Comparison of ENCODE assay signal across 8 mouse cellular contexts in genomic region chr4:137851484-137851883, GRCm38 (mm10). TPM values are rescaled to one million over a fixed set of nuclear protein-coding genes. Genes with fewer than 3 reads are reported as not detected.
DNase-seq lines count a peak whose midpoint lies in the region; ATAC-seq lines count a peak whose summit lies in the region.

No protein-coding gene starts in this region.

- H3K4me1 ChIP-seq in forebrain, embryonic 11.5 days (replicated peaks; ENCODE audit: control insufficient read depth, insufficient read depth, low read length), result no peaks in the 10 kb centered on the region
- no peaks in the 10 kb centered on the region for H3K4me1 ChIP-seq in forebrain, embryonic 15.5 days
- H3K4me1 ChIP-seq in neural tube, embryonic 14.5 days (ENCODE audit: control insufficient read depth, insufficient read depth, low read length), result no peaks in the 10 kb centered on the region

- H3K4me2 ChIP-seq in forebrain, embryonic 11.5 days (ENCODE audit: low read depth, low read length, severe bottlenecking), result no peak overlapping the region
- no peak overlapping the region for H3K4me2 ChIP-seq in forebrain, embryonic 15.5 days (replicated peaks)
- H3K4me2 ChIP-seq in neural tube, embryonic 14.5 days (ENCODE audit: low read depth, low read length), result no peak overlapping the region

- no peaks in the 10 kb centered on the region for H3K27me3 ChIP-seq in forebrain, embryonic 11.5 days (ENCODE audit: control insufficient read depth, insufficient read depth, low read length)
- H3K27me3 ChIP-seq in forebrain, embryonic 15.5 days, result no peaks in the 10 kb centered on the region
- H3K27me3 ChIP-seq in neural tube, embryonic 14.5 days (ENCODE audit: control insufficient read depth, insufficient read depth, low read length), result no peaks in the 10 kb centered on the region

- 64% methylated on average over 2 of the region's 2 CpGs for WGBS in forebrain, embryonic 11.5 days
- WGBS in forebrain, embryonic 15.5 days, result 52% methylated on average over 2 of the region's 2 CpGs
- 46% methylated on average over 2 of the region's 2 CpGs for WGBS in neural tube, embryonic 14.5 days

- no peak for ATAC-seq in forebrain, embryonic 11.5 days (replicated peaks; ENCODE audit: low FRiP score)
- ATAC-seq in forebrain, embryonic 15.5 days (replicated peaks), result no peak
- peak; percentile 51; the same call in 1 of the 2 replicates for ATAC-seq in neural tube, embryonic 14.5 days (ENCODE audit: low read depth)

- no peaks in the 10 kb centered on the region for H3K36me3 ChIP-seq in forebrain, embryonic 11.5 days (ENCODE audit: control insufficient read depth, insufficient read depth, low read length)
- H3K36me3 ChIP-seq in forebrain, embryonic 15.5 days, result no peaks in the 10 kb centered on the region
- H3K36me3 ChIP-seq in neural tube, embryonic 14.5 days (ENCODE audit: control insufficient read depth, insufficient read depth, low read length), result no peaks in the 10 kb centered on the region

- H3K9ac ChIP-seq in forebrain, embryonic 11.5 days (ENCODE audit: low read length), result no peak overlapping the region
- no peak overlapping the region for H3K9ac ChIP-seq in forebrain, embryonic 15.5 days (replicated peaks)
- no peak overlapping the region for H3K9ac ChIP-seq in neural tube, embryonic 14.5 days (replicated peaks; ENCODE audit: low read depth, low read length)

- no peak overlapping the region for H3K27ac ChIP-seq in forebrain, embryonic 11.5 days (ENCODE audit: low read depth, low read length)
- H3K27ac ChIP-seq in forebrain, embryonic 15.5 days (replicated peaks), result no peak overlapping the region
- H3K27ac ChIP-seq in neural tube, embryonic 14.5 days (ENCODE audit: low read depth, low read length), result no peak overlapping the region

- no peaks in the 10 kb centered on the region for H3K9me3 ChIP-seq in forebrain, embryonic 11.5 days (ENCODE audit: control insufficient read depth, low read length)
- H3K9me3 ChIP-seq in forebrain, embryonic 15.5 days, result no peaks in the 10 kb centered on the region
- H3K9me3 ChIP-seq in neural tube, embryonic 14.5 days (ENCODE audit: control insufficient read depth, low read length), result no peaks in the 10 kb centered on the region

- peak; percentile 61 for DNase-seq in forebrain, embryonic 11.5 days (ENCODE audit: low spot score)
- no peak for DNase-seq in neural tube, embryonic 10.5 days (ENCODE audit: extremely low spot score, low spot score)
- DNase-seq in brain, adult 2 months (ENCODE audit: low read depth, low spot score), result peak; percentile 54
- DNase-seq in kidney, adult 9 months, result peak; percentile 77
- peak; percentile 69 for DNase-seq in retina, postnatal 1 day
- no peak for DNase-seq in MN1 (ENCODE audit: low spot score)

- no peak overlapping the region for H3K4me3 ChIP-seq in forebrain, embryonic 11.5 days (ENCODE audit: low read depth, low read length)
- H3K4me3 ChIP-seq in forebrain, embryonic 15.5 days, result no peak overlapping the region
- no peak overlapping the region for H3K4me3 ChIP-seq in neural tube, embryonic 14.5 days (ENCODE audit: low read depth, low read length)

RNA-seq across cellular contexts. Expression of gene Ece1, which starts 10.6 kb away (rescaled TPM):
- polyA plus RNA-seq in forebrain, embryonic 11.5 days (2014; fragmentation: Nextera tagmentation; extraction: Ambion mirVana), result 35.0 and 35.2 TPM in 2 replicates
- 10.1 and 11.2 TPM in 2 replicates for polyA plus RNA-seq in forebrain, embryonic 15.5 days (2015; fragmentation: Nextera tagmentation; extraction: Ambion mirVana)
- 24.9 and 31.3 TPM in 2 replicates for polyA plus RNA-seq in neural tube, embryonic 14.5 days (2014; fragmentation: Nextera tagmentation; extraction: Ambion mirVana)

RNA-seq across cellular contexts. Expression of gene Alpl, which starts 55.3 kb away (rescaled TPM):
- polyA plus RNA-seq in forebrain, embryonic 11.5 days (2014; fragmentation: Nextera tagmentation; extraction: Ambion mirVana), result 16.1 and 18.1 TPM in 2 replicates
- 6.5 and 8.1 TPM in 2 replicates for polyA plus RNA-seq in forebrain, embryonic 15.5 days (2015; fragmentation: Nextera tagmentation; extraction: Ambion mirVana)
- 8.5 and 9.5 TPM in 2 replicates for polyA plus RNA-seq in neural tube, embryonic 14.5 days (2014; fragmentation: Nextera tagmentation; extraction: Ambion mirVana)

Comparison
In these comparisons a context has a peak if more than half of its experiments do, and no peak if none do; other contexts are left out.
1. DNase-seq: peak in forebrain, embryonic 11.5 days (single experiment), brain, adult 2 months (single experiment), kidney, adult 9 months (single experiment) and retina, postnatal 1 day (single experiment); none in neural tube, embryonic 10.5 days (single experiment) and MN1 (single experiment).